Mouse (Mus musculus) C2C12 (cell line): Measurements from ENCODE around the gene Ubap2l. TPM values are rescaled to one million over a fixed set of nuclear protein-coding genes. Genes with fewer than 3 reads are reported as not detected.

ENCODE experiments used
- H3K27me3 ChIP-seq: one replicate; pipeline ENCODE4 v1.6.1; 2011; ENCODE audit not compliant: control insufficient read depth, insufficient read depth, insufficient read length
- H3K36me3 ChIP-seq: one replicate; pipeline ENCODE4 v1.6.1; 2011; ENCODE audit not compliant: control insufficient read depth, insufficient read depth
- H3K4me3 ChIP-seq: one replicate; pipeline ENCODE4 v1.5.1; 2011; ENCODE audit warnings: mild to moderate bottlenecking, control low read depth; ENCODE audit not compliant: poor library complexity, insufficient read depth, severe bottlenecking
- H3K79me2 ChIP-seq: one replicate; pipeline ENCODE4 v1.6.1; 2011; ENCODE audit not compliant: control insufficient read depth, insufficient read depth
- H3K79me3 ChIP-seq: one replicate; pipeline ENCODE4 v1.6.1; 2011; ENCODE audit warnings: low read depth, control low read depth
- H3ac ChIP-seq: one replicate; pipeline ENCODE3; 2011; ENCODE audit warnings: low read depth; ENCODE audit not compliant: control insufficient read depth, insufficient read length
- CEBPB ChIP-seq: IDR thresholded peaks from one replicate; pipeline ENCODE4 v1.6.1; 2011; ENCODE audit warnings: low read depth, mild to moderate bottlenecking, control low read depth, moderate library complexity
- CTCF ChIP-seq: IDR thresholded peaks from one replicate; pipeline ENCODE4 v1.5.1; 2011; ENCODE audit not compliant: control insufficient read depth, insufficient read depth, insufficient read length
- FOSL1 ChIP-seq: IDR thresholded peaks from one replicate; pipeline ENCODE4 v1.8.0; 2011; ENCODE audit warnings: mild to moderate bottlenecking, low read length; ENCODE audit not compliant: poor library complexity, insufficient read depth, severe bottlenecking
- MAX ChIP-seq: IDR thresholded peaks from one replicate; pipeline ENCODE4 v1.6.1; 2011; ENCODE audit warnings: mild to moderate bottlenecking, control low read depth
- MYOD1 ChIP-seq: IDR thresholded peaks from one replicate; pipeline ENCODE4 v1.6.1; 2011; ENCODE audit warnings: low read depth; ENCODE audit not compliant: control insufficient read depth, insufficient read length
- MYOG ChIP-seq: IDR thresholded peaks from one replicate; pipeline ENCODE4 v1.6.1; 2011; ENCODE audit not compliant: control insufficient read depth, insufficient read length; ENCODE audit errors: extremely low read depth
- USF1 ChIP-seq: IDR thresholded peaks from one replicate; pipeline ENCODE4 v1.6.1; 2011; ENCODE audit warnings: low read depth, mild to moderate bottlenecking, control low read depth, moderate library complexity
- polyA plus RNA-seq: library from polyadenylated mRNA; unstranded; fragments of >200 nt; fragmentation: generic; extraction: Trizol; gene quantifications from one replicate; pipeline ENCODE4 v1.2.1, GENCODE M21; 2012; ENCODE audit warnings: missing spikeins

Gene Ubap2l
- polyA plus RNA-seq, 1 experiment: 110 TPM

GRCm38 (mm10) chr3:90090892-90091291, 38.5 kb upstream of the Ubap2l start:
- H3K79me2 ChIP-seq: peaks cover 71% of the 10 kb centered on the region
- H3K27me3 ChIP-seq: no peaks in the 10 kb centered on the region
- TF ChIP-seq USF1 (no peak), MYOD1 (no peak), MAX (no peak), MYOG (no peak), FOSL1 (no peak), CEBPB (no peak), CTCF (no peak)
- peaks cover 100% of the 10 kb centered on the region for H3K36me3 ChIP-seq
- H3K79me3 ChIP-seq: peaks cover 35% of the 10 kb centered on the region
- no peak overlapping the region for H3ac ChIP-seq
- no peak overlapping the region for H3K4me3 ChIP-seq

GRCm38 (mm10) chr3:90088617-90089016, 36.2 kb upstream of the Ubap2l start:
- no peaks in the 10 kb centered on the region for H3K27me3 ChIP-seq
- no peak overlapping the region for H3ac ChIP-seq
- TF ChIP-seq USF1 (no peak), MYOD1 (no peak), CEBPB (no peak)
- peaks cover 48% of the 10 kb centered on the region for H3K79me3 ChIP-seq
- H3K4me3 ChIP-seq: no peak overlapping the region
- H3K79me2 ChIP-seq: peaks cover 94% of the 10 kb centered on the region
- H3K36me3 ChIP-seq: peaks cover 89% of the 10 kb centered on the region

- Histone ChIP-seq H3K36me3 (peaks cover 70% of the 10 kb centered on the region), H3K79me3 (peaks cover 66% of the 10 kb centered on the region), H3K27me3 (no peaks in the 10 kb centered on the region), H3K79me2 (peaks cover 95% of the 10 kb centered on the region), H3K4me3 (no peak overlapping the region), H3ac (no peak overlapping the region)
- TF ChIP-seq MAX (no peak), MYOD1 (no peak), USF1 (no peak), MYOG (no peak), CEBPB (no peak), CTCF (no peak), FOSL1 (no peak)
Measured at GRCm38 (mm10) chr3:90086068-90086467, 33.6 kb upstream of the Ubap2l start.

- Histone ChIP-seq H3K79me3 (peaks cover 74% of the 10 kb centered on the region), H3K4me3 (no peak overlapping the region), H3K79me2 (peaks cover 95% of the 10 kb centered on the region), H3K27me3 (no peaks in the 10 kb centered on the region), H3K36me3 (peaks cover 62% of the 10 kb centered on the region), H3ac (no peak overlapping the region)
- TF ChIP-seq MYOG: no peak
Measured at GRCm38 (mm10) chr3:90085281-90085680, 32.9 kb upstream of the Ubap2l start.

- peaks cover 100% of the 10 kb centered on the region for H3K79me2 ChIP-seq
- peaks cover 58% of the 10 kb centered on the region for H3K36me3 ChIP-seq
- no peak overlapping the region for H3ac ChIP-seq
- peaks cover 74% of the 10 kb centered on the region for H3K79me3 ChIP-seq
- H3K4me3 ChIP-seq: no peak overlapping the region
- H3K27me3 ChIP-seq: no peaks in the 10 kb centered on the region
- TF ChIP-seq CEBPB (no peak), USF1 (no peak), MYOG (no peak), MYOD1 (no peak), CTCF (no peak), FOSL1 (no peak), MAX (no peak)
Measured at GRCm38 (mm10) chr3:90084790-90085189, 32.4 kb upstream of the Ubap2l start.

GRCm38 (mm10) chr3:90083698-90084324, 31.4 kb upstream of the Ubap2l start:
- Histone ChIP-seq H3K79me3 (peaks cover 76% of the 10 kb centered on the region), H3K27me3 (no peaks in the 10 kb centered on the region), H3K79me2 (peaks cover 93% of the 10 kb centered on the region), H3ac (no peak overlapping the region), H3K36me3 (peaks cover 48% of the 10 kb centered on the region), H3K4me3 (no peak overlapping the region)
- TF ChIP-seq USF1 (no peak), MYOG (no peak), FOSL1 (no peak), MYOD1 (no peak), CEBPB (no peak), CTCF (no peak), MAX (no peak)
